Mouse (Mus musculus) liver, postnatal 0 days (tissue): ENCODE measurements at regions not wholly inside any gene's neighbourhood (a gene's known extent, or its start where the extent isn't known, plus 50 kb on each side); places are given as distances from the start of the nearest gene placed in this dataset.

Experiments
- CTCF ChIP-seq: sonication (generic); IDR thresholded peaks from 2 replicates; pipeline ENCODE4 v1.5.1; 2016; ENCODE audit warnings: antibody characterized with exemption, low read depth
- EP300 ChIP-seq: IDR thresholded peaks from 2 replicates; pipeline ENCODE4 v1.6.1; 2016; ENCODE audit warnings: antibody characterized with exemption, low read depth, mild to moderate bottlenecking

GRCm38 (mm10) chr6:117715056-117715777 is 125.8 kb upstream of the Zfp637 start:
- TF ChIP-seq CTCF (no peak), EP300 (no peak)
